Mouse (Mus musculus): ENCODE results near the gene Banf1. TPM values are rescaled to one million over a fixed set of nuclear protein-coding genes. Genes with fewer than 3 reads are reported as not detected.
A peak's percentile ranks its signal among the peaks of the same experiment; 100 is the strongest.
"Not testable (repeated sequence)": the region's sequence is repeated elsewhere in the genome, so short reads cannot be mapped to it uniquely, and the experiment has no call there.

Gene Banf1
- total and polyA plus RNA-seq, 2 experiments from 2014 or later: 120 to 340 TPM

- DNase-seq (ENCODE audit: low spot score) (no peak), ATAC-seq (ENCODE audit: insufficient read depth, low read depth) (no peak)
- H3K4me1 ChIP-seq (ENCODE audit: control insufficient read depth, insufficient read depth): peaks cover 19% of the 10 kb centered on the region
- H3K9me3 ChIP-seq (replicated peaks; ENCODE audit: control insufficient read depth, low read length): no peaks in the 10 kb centered on the region
- H3K27me3 ChIP-seq (ENCODE audit: control insufficient read depth, insufficient read depth, low read length): no peaks in the 10 kb centered on the region
- H3K27ac ChIP-seq (ENCODE audit: low read depth): peak overlapping the region; percentile 97
- H3K36me3 ChIP-seq (replicated peaks; ENCODE audit: control insufficient read depth, insufficient read depth, low read length): peaks cover 41% of the 10 kb centered on the region
- peak overlapping the region; percentile 78 for H3K4me3 ChIP-seq (ENCODE audit: low read depth, low read length)
- no peak for TF ChIP-seq EP300 (IDR thresholded peaks at IDR 0.05; ENCODE audit: low read depth)
- no peak for TF ChIP-seq CTCF (IDR thresholded peaks at IDR 0.05; ENCODE audit: low read depth)
- WGBS: 18% methylated on average over 11 of the region's 11 CpGs
- H3K9ac ChIP-seq (replicated peaks; ENCODE audit: low read depth, low read length): peak overlapping the region; percentile 77
- H3K4me2 ChIP-seq (ENCODE audit: low read depth, low read length): peak overlapping the region; percentile 97
Measured at GRCm38 (mm10) chr19:5365751-5366150, 1.2 kb downstream of the Banf1 start.

- ATAC-seq (ENCODE audit: insufficient read depth, low read depth): no peak
- no peak for TF ChIP-seq CTCF (IDR thresholded peaks at IDR 0.05; ENCODE audit: low read depth)
- no peak for TF ChIP-seq EP300 (IDR thresholded peaks at IDR 0.05; ENCODE audit: low read depth)
- no peak overlapping the region for H3K27ac ChIP-seq (ENCODE audit: low read depth)
Measured at GRCm38 (mm10) chr19:5364124-5364523, 2.8 kb downstream of the Banf1 start.

GRCm38 (mm10) chr19:5362186-5362585 is 4.8 kb downstream of the Banf1 start:
- WGBS: 88% methylated on average over 2 of the region's 2 CpGs
- Histone ChIP-seq H3K36me3 (replicated peaks; ENCODE audit: control insufficient read depth, insufficient read depth, low read length) (peaks cover 17% of the 10 kb centered on the region), H3K9ac (replicated peaks; ENCODE audit: low read depth, low read length) (no peak overlapping the region), H3K4me3 (ENCODE audit: low read depth, low read length) (no peak overlapping the region), H3K27ac (ENCODE audit: low read depth) (no peak overlapping the region), H3K9me3 (replicated peaks; ENCODE audit: control insufficient read depth, low read length) (no peaks in the 10 kb centered on the region), H3K4me2 (ENCODE audit: low read depth, low read length) (no peak overlapping the region), H3K27me3 (ENCODE audit: control insufficient read depth, insufficient read depth, low read length) (no peaks in the 10 kb centered on the region), H3K4me1 (ENCODE audit: control insufficient read depth, insufficient read depth) (peaks cover 11% of the 10 kb centered on the region)
- ATAC-seq (ENCODE audit: insufficient read depth, low read depth) (no peak), DNase-seq (ENCODE audit: low spot score) (no peak)
- TF ChIP-seq EP300 (IDR thresholded peaks at IDR 0.05; ENCODE audit: low read depth): no peak
- no peak for TF ChIP-seq CTCF (IDR thresholded peaks at IDR 0.05; ENCODE audit: low read depth)

More at GRCm38 (mm10) chr19:5364124-5364523, 2.8 kb downstream of the Banf1 start:
- Histone ChIP-seq H3K4me3 (ENCODE audit: low read depth, low read length) (no peak overlapping the region), H3K9me3 (replicated peaks; ENCODE audit: control insufficient read depth, low read length) (no peaks in the 10 kb centered on the region), H3K4me1 (ENCODE audit: control insufficient read depth, insufficient read depth) (peaks cover 19% of the 10 kb centered on the region), H3K4me2 (ENCODE audit: low read depth, low read length) (no peak overlapping the region), H3K9ac (replicated peaks; ENCODE audit: low read depth, low read length) (no peak overlapping the region), H3K27me3 (ENCODE audit: control insufficient read depth, insufficient read depth, low read length) (no peaks in the 10 kb centered on the region), H3K36me3 (replicated peaks; ENCODE audit: control insufficient read depth, insufficient read depth, low read length) (peaks cover 25% of the 10 kb centered on the region)
- WGBS: 71% methylated on average over 2 of the region's 2 CpGs
- DNase-seq (ENCODE audit: low spot score): no peak

DNA sequence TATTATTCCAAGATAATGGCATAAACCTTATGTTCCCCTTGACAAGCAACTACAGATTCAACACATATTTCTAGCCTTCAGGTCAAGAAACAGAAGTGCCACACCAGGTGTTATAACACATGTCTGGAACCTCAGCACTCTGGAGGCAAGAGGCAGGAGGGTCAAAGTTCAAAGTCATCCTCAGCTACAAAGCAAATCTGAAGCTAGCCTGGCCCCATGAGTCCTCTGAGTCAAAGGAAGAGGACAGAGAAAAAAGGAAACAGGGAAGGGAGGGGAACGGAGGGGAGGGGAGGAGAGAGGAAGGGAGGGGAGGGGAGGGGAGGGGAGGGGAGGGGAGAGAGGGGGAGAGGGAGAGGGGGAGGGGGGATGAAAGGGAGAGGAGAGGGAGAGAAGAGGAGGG is 10.9 kb downstream of the Banf1 start:
- Histone ChIP-seq H3K4me1 (ENCODE audit: control insufficient read depth, insufficient read depth) (peaks cover 3% of the 10 kb centered on the region; the same call in 1 of the 2 replicates), H3K9me3 (replicated peaks; ENCODE audit: control insufficient read depth, low read length) (no peaks in the 10 kb centered on the region), H3K9ac (replicated peaks; ENCODE audit: low read depth, low read length) (no peak overlapping the region), H3K27ac (ENCODE audit: low read depth) (no peak overlapping the region), H3K36me3 (replicated peaks; ENCODE audit: control insufficient read depth, insufficient read depth, low read length) (no peaks in the 10 kb centered on the region), H3K4me2 (ENCODE audit: low read depth, low read length) (no peak overlapping the region), H3K4me3 (ENCODE audit: low read depth, low read length) (no peak overlapping the region), H3K27me3 (ENCODE audit: control insufficient read depth, insufficient read depth, low read length) (no peaks in the 10 kb centered on the region)
- ATAC-seq (ENCODE audit: insufficient read depth, low read depth) (no peak), DNase-seq (ENCODE audit: low spot score) (no peak)
- WGBS: no CpG with 5 or more reads among the region's 1 CpGs
- TF ChIP-seq EP300 (IDR thresholded peaks at IDR 0.05; ENCODE audit: low read depth): no peak
- TF ChIP-seq CTCF (IDR thresholded peaks at IDR 0.05; ENCODE audit: low read depth): no peak

GRCm38 (mm10) chr19:5353609-5354008 is 13.4 kb downstream of the Banf1 start:
- H3K36me3 ChIP-seq (replicated peaks; ENCODE audit: control insufficient read depth, insufficient read depth, low read length): no peaks in the 10 kb centered on the region
- no peak overlapping the region for H3K27ac ChIP-seq (ENCODE audit: low read depth)
- no peak overlapping the region for H3K4me3 ChIP-seq (ENCODE audit: low read depth, low read length)
- TF ChIP-seq EP300 (IDR thresholded peaks at IDR 0.05; ENCODE audit: low read depth) (no peak), CTCF (IDR thresholded peaks at IDR 0.05; ENCODE audit: low read depth) (no peak)
- no peaks in the 10 kb centered on the region for H3K27me3 ChIP-seq (ENCODE audit: control insufficient read depth, insufficient read depth, low read length)
- 67% methylated on average over 2 of the region's 2 CpGs for WGBS
- H3K4me2 ChIP-seq (ENCODE audit: low read depth, low read length): no peak overlapping the region
- no peaks in the 10 kb centered on the region for H3K4me1 ChIP-seq (ENCODE audit: control insufficient read depth, insufficient read depth)
- no peak overlapping the region for H3K9ac ChIP-seq (replicated peaks; ENCODE audit: low read depth, low read length)
- no peaks in the 10 kb centered on the region for H3K9me3 ChIP-seq (replicated peaks; ENCODE audit: control insufficient read depth, low read length)
- no peak for ATAC-seq (ENCODE audit: insufficient read depth, low read depth)
- no peak for DNase-seq (ENCODE audit: low spot score)

GRCm38 (mm10) chr19:5349502-5349873 is 17.5 kb downstream of the Banf1 start, which contains the start of gene Cst6:
Gene Cst6, minus strand, starts transcription at chr19:5349574.
- H3K4me2 ChIP-seq (ENCODE audit: low read depth, low read length): peak within 1 kb of the TSS; percentile 78
- not testable (repeated sequence) for H3K9me3 ChIP-seq (replicated peaks; ENCODE audit: control insufficient read depth, low read length); H3K4me1 ChIP-seq (ENCODE audit: control insufficient read depth, insufficient read depth); H3K27ac ChIP-seq (ENCODE audit: low read depth); DNase-seq (ENCODE audit: low spot score); ATAC-seq (ENCODE audit: insufficient read depth, low read depth); H3K27me3 ChIP-seq (ENCODE audit: control insufficient read depth, insufficient read depth, low read length); H3K36me3 ChIP-seq (replicated peaks; ENCODE audit: control insufficient read depth, insufficient read depth, low read length)
- peak within 1 kb of the TSS; percentile 50; the same call in 1 of the 2 replicates for H3K9ac ChIP-seq (replicated peaks; ENCODE audit: low read depth, low read length)
- peak within 1 kb of the TSS; percentile 41 for H3K4me3 ChIP-seq (ENCODE audit: low read depth, low read length)
- WGBS: 68% methylated on average over 6 of the region's 6 CpGs
